Mouse (Mus musculus) left cerebral cortex, adult 18-20 months (tissue): Measurements from ENCODE around the gene Prkag2. TPM values are rescaled to one million over a fixed set of nuclear protein-coding genes. Genes with fewer than 3 reads are reported as not detected.

Experiments
- DNase-seq, 2 experiments: peaks; one replicate each; pipeline ENCODE4 v3.0.0; 2021 to 2022; ENCODE audit warnings: low spot score in 2 of 2, mixed read lengths in 1 of 2
- total RNA-seq, 2 experiments: library from RNA; stranded (reverse); gene quantifications; 2 replicates each; pipeline ENCODE4 v1.2.3; 2021

Prkag2 gene
- total RNA-seq, 2 experiments from 2014 or later: 119 TPM

DNA sequence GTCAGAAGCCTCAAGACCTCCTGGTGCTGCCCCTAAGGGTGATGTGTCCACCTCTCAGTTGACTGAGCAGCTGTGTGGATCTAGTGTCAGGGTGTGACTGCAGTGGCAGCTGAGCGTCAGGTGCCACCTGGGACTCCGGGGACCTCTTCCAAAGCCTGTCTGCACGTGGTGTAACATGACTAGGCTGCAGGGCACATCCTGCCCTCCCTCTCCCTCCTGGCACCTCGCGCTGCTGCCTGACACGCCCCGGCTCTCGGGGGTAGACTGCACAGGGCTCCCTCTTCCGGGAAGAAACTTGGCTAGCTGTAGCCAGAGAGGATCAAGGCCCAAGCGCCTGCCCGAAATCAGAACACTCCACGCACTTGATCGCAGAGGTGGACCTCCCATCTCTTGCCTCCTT lies 127.2 kb downstream of the Prkag2 start:
- no peak for DNase-seq

DNA sequence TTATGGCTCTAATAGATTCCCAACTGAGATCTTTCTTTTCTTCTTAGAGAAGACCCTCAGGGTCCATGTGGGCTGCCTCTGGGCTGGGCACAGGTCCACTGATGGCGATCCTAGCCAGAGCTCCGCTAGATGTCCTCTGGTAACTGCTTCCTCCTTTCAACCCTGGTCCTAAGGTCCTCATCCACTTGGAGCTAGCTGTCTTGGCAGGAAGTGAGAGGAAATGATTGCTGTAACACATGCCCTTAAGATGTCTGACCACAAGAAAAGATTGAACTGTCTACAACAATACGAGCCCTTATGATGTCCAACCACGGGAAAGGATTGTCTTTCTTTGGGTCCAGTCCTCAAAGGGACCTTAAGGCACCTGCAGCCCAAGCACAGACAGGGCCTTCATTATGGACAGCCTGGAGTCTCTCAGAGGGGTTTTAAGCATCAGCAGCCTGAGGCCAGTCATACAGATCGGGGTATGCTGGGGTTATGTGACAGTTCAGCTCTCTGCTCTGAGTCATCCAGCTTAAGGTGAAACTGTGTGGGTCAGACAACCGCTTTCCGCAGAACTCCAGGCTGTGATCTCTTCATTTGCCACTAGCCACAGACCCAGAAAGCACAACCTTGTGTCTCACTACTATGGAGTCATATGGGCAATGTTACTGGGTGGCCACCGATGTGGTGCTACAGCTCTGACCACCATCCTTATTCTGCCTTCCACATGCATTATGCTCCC lies 129.7 kb downstream of the Prkag2 start:
- no peak for DNase-seq

DNA sequence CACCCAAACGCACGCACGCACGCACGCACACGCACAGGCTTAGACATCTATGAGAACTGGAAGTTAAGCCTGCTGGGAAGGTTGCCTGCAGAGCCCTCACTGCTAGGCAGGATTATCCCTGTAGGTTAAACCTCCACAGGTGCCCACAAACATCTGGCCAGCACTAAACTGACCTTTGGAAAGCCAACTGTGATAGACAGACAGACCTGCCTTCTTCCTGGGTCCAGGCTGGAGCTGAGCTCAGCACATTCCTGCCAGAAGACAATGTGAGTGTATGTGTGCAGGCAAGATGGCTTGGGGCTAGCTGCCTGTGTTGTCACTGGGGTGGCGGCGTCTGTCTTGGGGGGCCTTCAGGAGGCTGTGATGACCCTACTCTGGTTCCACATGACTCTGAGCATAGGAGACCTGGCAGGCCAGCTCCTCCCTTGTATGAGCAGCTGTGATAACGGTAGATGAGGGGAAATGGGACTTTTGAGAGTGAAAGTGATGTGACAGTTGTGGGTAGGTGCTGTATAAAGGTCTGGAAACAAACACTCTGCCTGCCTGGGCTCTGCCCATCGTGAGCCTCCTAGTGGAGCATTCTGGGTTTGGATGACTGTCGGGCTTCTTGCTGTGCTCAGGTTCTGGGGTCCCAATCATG lies 131.1 kb downstream of the Prkag2 start:
- no peak for DNase-seq

DNA sequence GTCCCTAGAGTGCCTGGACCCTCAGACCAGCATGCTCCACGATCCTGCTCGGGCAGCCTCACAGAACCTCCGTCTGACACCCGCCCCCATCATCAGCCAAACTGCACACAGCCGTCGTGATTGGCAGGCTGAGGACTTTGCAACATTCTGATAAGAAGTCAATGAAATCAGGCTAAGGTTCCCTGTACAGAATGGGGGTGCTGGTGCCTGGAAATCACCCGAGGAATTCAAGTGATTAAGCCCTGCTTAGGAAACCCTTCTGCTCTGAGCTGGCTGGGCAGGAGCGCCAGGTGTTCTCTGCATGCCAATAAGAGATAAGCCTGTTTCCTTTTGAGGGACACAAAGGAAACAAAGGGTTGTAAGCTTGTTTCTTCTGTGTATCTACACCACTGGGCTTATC lies 131.7 kb downstream of the Prkag2 start:
- no peak for DNase-seq

DNA sequence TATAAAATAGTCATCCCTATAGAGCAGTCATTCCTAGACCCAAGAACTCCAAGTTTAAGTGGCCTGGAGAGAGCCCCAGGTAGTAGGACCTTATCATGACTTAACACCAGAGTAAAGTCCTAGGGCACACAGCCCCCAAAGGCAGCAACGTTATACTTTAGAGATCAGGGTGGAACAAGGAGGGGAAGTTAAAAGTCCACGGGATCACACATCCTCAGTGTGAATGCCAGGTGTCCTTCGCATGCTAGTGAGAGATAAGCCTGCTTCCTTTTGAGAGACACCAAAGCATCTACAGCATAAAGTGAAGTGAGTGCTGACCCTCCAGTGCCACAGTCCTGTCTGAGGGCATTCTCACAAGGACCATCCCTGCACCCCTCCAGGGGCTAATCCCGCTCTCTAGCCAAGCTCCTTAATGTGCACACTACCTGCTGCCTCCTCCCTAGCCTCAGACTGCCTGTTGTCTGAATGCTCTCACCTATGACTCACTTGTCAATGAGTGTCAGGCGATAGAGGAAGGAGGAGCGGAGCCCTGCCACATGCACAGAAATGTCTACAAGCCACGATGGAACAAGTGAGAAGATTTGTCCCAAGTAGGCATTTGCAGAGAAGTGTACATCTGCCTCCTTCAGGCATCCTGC lies 132.4 kb downstream of the Prkag2 start:
- no peak for DNase-seq

DNA sequence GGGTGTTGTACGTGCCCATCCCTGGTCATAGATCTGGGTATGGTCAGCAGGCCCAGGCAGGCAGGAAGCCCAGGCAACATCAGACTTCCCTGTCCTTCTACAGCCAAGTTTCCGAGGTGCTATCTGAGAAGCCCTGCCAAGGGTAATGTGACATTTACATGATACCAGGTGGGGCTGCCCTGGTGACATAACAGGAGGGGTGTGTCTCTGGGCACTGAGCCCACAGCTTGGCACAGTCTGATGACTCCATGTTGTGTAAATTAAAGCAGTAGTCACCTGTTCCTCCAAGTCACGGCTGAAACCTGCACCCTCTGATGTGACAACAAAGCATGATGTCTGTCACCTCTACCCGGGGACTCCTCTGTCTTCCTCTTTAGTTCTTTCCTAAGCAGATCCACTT lies 136.7 kb downstream of the Prkag2 start:
- DNase-seq: no peak

DNA sequence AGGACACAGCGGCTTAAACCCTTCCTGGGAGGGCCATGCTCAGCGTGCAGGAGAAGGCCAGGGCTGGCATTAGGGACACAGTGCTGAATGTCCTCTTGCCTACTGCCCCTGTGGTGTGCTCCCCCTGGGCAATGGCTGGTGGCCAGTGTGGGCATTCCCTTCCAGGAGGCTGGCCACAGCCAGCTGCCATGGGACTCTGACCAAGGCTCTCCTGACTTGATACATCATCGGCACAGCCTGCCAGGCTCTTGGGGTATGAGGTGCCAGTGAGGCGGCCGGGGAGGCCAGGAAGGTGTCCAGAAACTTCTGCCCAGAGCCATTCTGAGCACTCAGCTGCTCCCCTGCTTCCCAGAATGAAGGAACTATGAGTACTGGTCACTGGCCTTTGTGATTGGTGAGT lies 139.7 kb downstream of the Prkag2 start:
- DNase-seq: peak in 1 of 2 experiments; percentile 25

DNA sequence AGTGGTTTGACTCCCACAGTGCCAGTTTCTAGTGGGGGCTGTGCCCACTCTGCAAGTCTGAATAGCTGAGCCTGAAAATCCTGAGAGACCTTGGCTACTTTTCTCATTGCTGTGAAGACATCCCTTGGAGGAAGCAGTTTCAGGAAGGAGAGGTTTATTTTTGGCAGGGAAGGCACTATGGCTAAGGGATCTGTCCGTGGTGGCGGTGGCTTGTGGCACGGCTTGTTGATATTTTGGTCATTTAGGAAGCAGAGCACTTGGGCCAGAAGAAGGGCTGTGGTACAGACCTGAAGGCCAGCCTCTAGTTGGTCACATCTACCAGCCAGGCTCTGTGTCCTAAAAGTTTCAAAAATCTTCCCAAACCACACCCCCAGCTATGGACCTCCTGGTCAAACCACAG lies 140.7 kb downstream of the Prkag2 start:
- DNase-seq: no peak

DNA sequence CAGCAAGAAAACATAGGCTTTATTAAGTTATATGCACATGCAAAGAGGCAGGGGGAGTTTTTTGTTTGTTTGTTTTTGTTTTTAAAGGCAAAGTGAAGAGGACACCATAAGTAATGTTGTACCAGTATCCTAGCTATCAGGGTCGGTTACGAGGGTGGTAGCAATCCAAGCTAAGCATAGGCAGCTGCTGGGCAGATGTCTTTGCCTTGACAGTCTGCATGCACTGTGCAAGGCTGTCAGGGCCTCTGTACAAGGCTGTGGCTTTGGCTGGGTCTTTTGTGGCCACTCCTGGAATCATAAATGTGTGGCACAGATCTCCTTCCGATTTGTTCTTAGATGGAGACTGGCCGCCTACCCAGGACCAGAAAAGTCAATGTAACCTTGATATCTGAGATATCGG lies 141.8 kb downstream of the Prkag2 start:
- DNase-seq: no peak

DNA sequence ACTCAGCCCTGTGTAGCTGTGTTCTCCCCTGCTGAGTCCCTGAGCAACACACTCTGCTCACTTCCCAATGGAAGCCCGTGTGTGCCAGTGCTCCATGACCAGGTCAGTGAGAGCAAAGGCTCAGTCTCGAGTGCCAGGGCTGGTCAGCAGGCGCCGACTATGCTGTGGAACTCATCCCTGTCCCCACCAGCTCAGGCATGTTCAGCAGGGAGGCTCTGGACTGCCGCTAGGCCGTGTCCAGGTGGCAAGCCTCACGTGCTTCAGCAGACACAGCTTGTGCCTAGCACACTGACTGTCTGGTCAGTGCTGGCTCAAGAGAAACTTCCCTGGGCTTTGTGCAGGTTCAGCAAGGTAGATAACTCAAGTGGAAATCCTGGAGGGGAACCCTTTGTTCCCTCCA lies 143.6 kb downstream of the Prkag2 start:
- no peak for DNase-seq

DNA sequence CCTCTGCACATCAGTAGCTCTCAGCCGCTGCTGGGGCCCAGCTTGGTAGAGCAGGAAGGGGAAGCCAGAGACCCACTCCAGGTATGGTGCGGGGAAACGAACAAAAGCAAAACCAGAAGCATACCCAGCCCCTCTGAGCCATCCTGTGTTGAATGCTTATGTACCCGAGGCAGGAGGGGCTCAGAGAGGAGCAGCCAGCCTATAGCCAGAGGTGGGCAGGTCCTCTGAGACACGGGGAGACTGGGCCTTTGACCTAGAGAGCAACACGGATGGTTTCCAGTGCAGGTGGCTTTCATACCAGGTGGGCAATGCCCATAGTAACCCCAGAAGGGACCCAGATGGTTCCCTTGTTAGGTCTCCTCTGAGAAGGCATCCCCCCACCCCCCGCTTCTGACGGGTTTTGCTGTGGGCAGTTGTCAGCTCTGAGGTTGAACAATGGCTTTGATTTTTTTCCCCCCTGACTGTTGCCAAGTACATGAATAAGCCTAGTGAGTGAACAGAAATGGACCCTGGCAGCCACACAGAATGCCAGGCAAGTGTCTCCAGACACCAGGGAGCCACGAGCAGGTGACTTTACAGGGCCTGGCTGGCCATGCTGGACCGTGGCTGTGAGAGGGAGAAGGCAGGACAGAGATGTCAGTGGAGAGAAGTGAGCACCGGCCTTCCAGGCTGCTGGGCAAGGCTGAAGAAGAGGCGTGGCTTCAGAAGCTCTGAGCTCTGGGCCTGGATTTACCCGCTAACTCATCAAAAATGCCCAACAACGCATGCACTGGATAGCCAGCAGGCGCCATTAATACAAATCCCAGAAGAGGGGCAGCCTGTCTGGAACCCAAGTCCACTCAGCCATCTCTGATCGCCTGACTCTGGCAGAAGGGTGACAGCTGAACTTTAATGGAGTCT lies 147.3 kb downstream of the Prkag2 start:
- no peak for DNase-seq

DNA sequence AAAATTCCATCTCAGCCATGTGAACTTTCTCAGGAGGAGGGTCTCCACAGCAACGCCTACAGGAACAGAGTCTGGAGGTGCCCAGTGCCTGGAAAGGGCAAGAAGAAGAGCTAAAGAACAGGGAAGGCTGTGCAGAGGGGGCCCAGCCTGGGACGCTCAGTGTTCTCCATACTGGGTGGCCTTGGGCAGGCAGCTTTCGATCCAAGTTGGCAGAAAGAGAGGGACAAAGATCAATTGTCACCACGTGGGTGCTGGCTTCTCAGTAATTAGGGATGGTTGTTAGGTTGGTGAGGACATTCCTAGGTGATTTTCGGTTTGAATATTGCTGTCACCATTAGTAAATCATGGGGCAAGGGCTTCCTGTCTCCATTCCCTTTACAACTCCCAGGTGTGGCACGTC lies 148.2 kb downstream of the Prkag2 start:
- DNase-seq: no peak

DNA sequence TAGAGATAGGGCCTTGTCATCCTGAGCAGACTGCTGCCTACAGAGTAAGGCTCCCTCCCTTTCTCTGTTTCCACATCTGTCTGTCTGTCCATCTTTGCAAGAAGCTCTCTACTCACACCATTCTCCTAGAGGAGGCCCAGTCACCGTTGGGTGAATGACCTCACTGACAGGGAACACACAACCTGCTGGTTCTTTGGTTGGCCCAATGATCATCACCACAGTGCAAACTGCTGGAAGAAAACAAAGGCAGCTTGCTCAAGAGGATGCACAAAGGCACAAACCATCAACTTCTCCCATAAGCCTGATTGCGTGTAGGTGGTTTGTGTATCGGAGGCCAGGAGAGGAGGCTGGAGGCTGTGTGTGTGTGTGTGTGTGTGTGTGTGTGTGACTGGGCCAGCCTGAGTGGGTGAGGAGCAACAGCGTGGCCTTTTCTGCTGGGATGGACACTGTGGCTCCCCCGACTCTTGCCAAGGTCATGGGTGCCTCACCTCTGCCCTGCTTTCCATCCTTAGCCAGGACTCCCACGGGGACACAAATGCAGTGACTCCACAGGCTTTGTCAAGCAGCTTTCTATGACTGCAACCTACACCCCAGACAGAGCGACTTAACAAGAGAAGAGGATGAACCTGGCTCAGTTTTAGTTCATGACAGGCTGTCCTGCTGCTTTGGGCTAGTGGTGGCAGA lies 149.4 kb downstream of the Prkag2 start:
- no peak for DNase-seq

DNA sequence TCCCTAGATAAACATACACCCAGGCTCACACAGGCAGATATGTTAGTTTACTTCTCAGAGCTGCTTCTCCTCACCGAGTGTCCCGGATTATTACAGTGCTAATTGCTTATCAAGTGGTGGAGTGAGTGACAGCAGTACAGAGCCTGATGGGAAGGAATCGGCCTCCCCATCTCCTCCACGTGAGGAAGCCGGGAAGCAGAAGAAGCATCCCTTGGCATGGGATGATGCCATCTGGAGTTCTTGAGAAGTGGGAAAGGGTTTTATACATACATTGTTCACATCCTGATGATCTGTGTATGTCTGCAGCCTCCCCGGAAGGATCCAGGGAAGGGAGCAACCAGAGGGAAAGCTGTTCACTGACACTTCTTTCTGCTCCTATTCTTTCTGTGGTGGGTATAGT lies 150.4 kb downstream of the Prkag2 start:
- DNase-seq: no peak

DNA sequence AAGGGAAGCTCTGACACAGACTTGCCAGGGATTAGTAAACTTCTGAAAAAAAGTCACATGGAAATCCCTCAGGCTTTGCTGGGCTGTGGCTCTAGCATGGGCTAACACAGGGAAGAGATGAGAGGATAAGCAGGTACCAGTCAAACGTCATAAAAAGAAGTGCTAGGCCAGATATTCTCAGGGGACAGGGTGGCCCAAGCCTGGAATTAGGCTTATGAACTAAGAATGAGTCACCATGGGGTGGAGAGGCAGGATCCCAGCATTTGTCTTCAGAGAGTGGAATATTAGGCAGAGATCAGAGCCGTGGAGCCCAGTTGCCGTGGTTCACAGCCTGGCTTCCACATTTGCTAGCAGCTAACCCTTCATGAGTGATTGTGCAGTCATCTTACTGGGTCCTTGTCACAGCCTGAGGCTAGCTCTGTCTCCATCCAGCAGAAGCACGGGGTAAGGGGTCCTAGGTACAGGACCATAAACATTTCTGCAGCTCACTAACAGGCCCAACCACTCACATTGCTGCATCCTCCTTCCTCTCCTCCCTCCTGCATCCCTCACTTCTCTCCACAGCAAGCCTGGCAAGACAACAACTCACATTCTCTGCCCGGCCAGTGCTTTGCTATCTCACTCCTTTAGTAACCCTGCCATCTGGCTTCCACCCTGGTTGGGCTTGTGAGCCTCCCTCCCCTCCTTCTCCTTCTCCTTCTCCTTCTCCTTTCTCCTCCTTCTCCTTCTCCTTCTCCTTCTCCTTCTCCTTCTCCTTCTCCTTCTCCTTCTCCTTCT lies 162.2 kb downstream of the Prkag2 start:
- DNase-seq: no peak

DNA sequence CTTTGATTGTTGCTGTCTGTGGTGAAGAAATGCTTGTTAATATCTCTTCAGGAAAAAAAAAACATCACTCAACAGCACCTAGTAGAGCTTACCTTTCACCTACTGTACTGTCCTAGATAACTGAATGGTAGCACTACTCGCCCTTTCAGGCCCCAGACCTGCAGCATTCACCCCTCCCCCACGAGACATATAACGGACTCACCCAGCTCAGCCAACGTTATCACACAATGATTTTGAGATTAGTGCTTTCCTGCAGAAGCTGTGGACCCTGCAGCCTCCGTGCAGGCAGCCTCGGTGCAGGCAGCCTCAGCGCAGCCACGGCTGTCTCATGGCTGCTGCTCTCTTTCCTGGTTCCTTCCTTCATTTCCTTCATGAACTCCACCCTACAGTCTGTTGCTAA lies 164.0 kb downstream of the Prkag2 start:
- no peak for DNase-seq

DNA sequence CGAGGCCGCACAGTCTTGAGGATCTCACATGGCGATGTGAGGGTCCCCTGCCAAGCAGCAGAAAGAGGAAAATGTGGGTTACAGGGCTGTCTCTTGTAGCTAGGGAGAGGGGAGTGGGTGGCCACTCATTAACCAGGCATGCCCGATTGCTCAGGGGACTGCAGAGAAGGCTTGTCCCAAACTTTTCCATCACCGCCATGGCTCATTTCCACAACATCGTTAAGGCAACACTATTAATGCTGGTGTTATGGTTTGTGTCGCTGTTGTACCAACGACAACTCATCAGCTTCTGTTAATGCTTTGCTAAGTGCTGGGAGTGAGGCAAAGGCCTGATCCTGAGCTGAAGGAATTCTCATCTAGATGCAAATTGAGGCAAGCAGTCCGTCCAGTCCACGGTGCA lies 165.0 kb downstream of the Prkag2 start:
- no peak for DNase-seq

DNA sequence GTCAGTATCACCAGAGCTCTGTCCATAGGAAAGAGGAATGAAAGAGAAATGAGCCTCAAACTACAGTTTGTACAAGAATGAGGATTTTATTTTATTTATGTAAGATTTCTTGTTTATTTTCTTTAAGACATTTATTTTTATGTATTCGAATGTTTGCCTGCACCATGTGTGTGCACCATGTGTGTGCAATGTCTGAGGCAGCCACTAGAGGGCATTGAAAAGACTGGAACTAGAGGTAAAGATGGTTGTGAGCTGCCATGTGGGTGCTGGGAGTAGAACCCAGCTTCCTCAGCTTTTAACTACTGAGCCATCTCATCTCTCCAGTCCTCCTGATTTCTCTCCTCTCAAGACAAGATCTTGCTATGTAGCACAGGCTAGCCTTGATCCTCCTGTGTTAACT lies 166.7 kb downstream of the Prkag2 start:
- DNase-seq: no peak

DNA sequence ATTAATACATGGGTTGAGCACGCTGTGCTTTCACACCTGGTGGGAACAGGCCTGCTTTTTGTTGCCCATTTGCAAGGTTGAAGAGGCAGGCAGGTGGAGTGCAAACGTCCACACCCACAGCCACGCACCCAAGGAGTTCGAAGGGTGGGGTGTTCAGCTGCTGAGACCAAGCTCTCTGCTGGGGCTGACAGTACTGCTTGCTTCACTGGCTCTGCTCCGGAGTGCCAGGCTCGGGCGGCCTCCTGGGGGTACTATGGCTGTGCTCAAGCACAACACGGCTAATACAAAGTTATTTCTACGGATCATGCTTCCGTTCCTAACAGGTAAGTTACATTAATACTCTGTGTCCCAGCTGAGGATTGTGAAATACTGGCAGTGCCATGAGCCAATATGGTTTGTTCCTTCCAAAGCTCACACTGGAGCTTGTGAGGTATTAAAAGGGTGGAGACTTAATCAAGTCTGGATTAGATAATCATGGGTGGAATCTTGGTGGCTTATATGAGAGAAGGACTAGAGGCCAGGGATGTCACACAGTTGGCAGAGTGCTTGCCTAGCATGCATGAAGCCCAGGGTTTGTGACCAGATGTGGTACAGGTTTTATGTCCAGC lies 168.8 kb downstream of the Prkag2 start:
- DNase-seq: no peak
